In the genomic region with DNA sequence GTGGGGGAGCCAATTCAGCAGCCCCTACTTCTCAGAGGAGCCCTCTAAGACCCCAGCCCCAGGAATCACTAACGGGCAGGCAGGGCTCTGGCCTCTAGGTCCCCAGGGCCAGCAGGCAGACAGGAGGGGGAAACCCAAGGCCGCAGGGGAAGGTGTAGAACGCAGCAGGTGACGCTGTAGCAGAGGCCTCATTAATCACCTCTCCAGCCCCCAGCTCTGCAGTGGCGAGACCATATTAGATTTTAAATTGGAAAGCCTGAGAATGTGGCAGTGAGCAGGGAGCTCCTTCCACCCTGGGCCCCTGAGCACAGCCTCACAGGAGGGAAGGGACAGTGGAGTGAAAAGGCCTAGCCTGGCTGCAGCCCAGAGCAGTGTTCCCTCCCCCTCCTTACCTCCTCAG, we compare ENCODE assay signal across 16 mouse cellular contexts. TPM values are rescaled to one million over a fixed set of nuclear protein-coding genes. Genes with fewer than 3 reads are reported as not detected.
DNase-seq lines count a peak whose midpoint lies in the region; ATAC-seq lines count a peak whose summit lies in the region.
"Had no signal": no experiment of that assay in that cellular context is flagged by ENCODE, and none has a peak within 500 bp of the region (broad histone marks: within the 10 kb centered on the region; RNA-seq: fewer than 3 reads in every experiment).

No protein-coding gene starts in this region.

- H3K9ac ChIP-seq in neural tube, embryonic 11.5 days (ENCODE audit: low read length): no peak overlapping the region
- peak overlapping the region; percentile 39; the same call in 1 of the 2 replicates for H3K9ac ChIP-seq in hindbrain, embryonic 14.5 days
- H3K9ac ChIP-seq in midbrain, embryonic 13.5 days (replicated peaks): peak overlapping the region; percentile 21; the same call in 1 of the 2 replicates
- H3K9ac ChIP-seq: embryonic facial prominence, embryonic 13.5 days; stomach, embryonic 15.5 days had no signal

- H3K27me3 ChIP-seq in neural tube, embryonic 11.5 days (ENCODE audit: control insufficient read depth, insufficient read depth, low read length): peaks cover 29% of the 10 kb centered on the region
- peaks cover 12% of the 10 kb centered on the region; the same call in 1 of the 2 replicates for H3K27me3 ChIP-seq in hindbrain, embryonic 14.5 days (ENCODE audit: control insufficient read depth, insufficient read depth, low read length)
- H3K27me3 ChIP-seq in midbrain, embryonic 13.5 days: peaks cover 54% of the 10 kb centered on the region

- no peaks in the 10 kb centered on the region for H3K36me3 ChIP-seq in neural tube, embryonic 11.5 days (ENCODE audit: control insufficient read depth, insufficient read depth, low read length)
- no peaks in the 10 kb centered on the region for H3K36me3 ChIP-seq in hindbrain, embryonic 14.5 days (replicated peaks; ENCODE audit: control insufficient read depth, insufficient read depth)
- no peaks in the 10 kb centered on the region for H3K36me3 ChIP-seq in midbrain, embryonic 13.5 days
- H3K36me3 ChIP-seq: embryonic facial prominence, embryonic 13.5 days; stomach, embryonic 15.5 days had no signal

- ATAC-seq in neural tube, embryonic 11.5 days (ENCODE audit: insufficient read depth, low FRiP score, low TSS enrichment): no peak
- peak; percentile 51; the same call in 1 of the 2 replicates for ATAC-seq in hindbrain, embryonic 14.5 days (ENCODE audit: low FRiP score)
- ATAC-seq in midbrain, embryonic 13.5 days: peak; percentile 44; the same call in 1 of the 2 replicates
- no peak for ATAC-seq in erythroid progenitor cell, adult 5-6 weeks (replicated peaks; ENCODE audit: low FRiP score, poor library complexity, severe bottlenecking)
- no peak for ATAC-seq in activated CD4-positive, CD25-positive, alpha-beta regulatory T cell, adult 4 months
- ATAC-seq: inflammation-experienced regulatory T-cells, adult 6 months had no signal

- peaks cover 9% of the 10 kb centered on the region for H3K4me1 ChIP-seq in neural tube, embryonic 11.5 days (ENCODE audit: control insufficient read depth, insufficient read depth, low read length)
- H3K4me1 ChIP-seq in hindbrain, embryonic 14.5 days (replicated peaks; ENCODE audit: control insufficient read depth, insufficient read depth, low read length): peaks cover 28% of the 10 kb centered on the region
- H3K4me1 ChIP-seq in midbrain, embryonic 13.5 days (replicated peaks): peaks cover 46% of the 10 kb centered on the region
- H3K4me1 ChIP-seq: embryonic facial prominence, embryonic 13.5 days; stomach, embryonic 15.5 days had no signal

- no peak overlapping the region for H3K4me3 ChIP-seq in neural tube, embryonic 11.5 days (ENCODE audit: low read depth, low read length)
- H3K4me3 ChIP-seq in hindbrain, embryonic 14.5 days (replicated peaks; ENCODE audit: low read length): no peak overlapping the region
- H3K4me3 ChIP-seq in midbrain, embryonic 13.5 days (replicated peaks): no peak overlapping the region
- H3K4me3 ChIP-seq: embryonic facial prominence, embryonic 13.5 days; stomach, embryonic 15.5 days had no signal

- H3K4me2 ChIP-seq in neural tube, embryonic 11.5 days (ENCODE audit: low read depth): no peak overlapping the region
- no peak overlapping the region for H3K4me2 ChIP-seq in hindbrain, embryonic 14.5 days (replicated peaks)
- H3K4me2 ChIP-seq in midbrain, embryonic 13.5 days (replicated peaks): no peak overlapping the region; the same call in 1 of the 2 replicates
- H3K4me2 ChIP-seq: embryonic facial prominence, embryonic 13.5 days; stomach, embryonic 15.5 days had no signal

- 0 out of 2 replicates have a peak overlapping the region, but pooled peaks have one; percentile 24 for H3K27ac ChIP-seq in neural tube, embryonic 11.5 days (ENCODE audit: low read depth, low read length)
- H3K27ac ChIP-seq in hindbrain, embryonic 14.5 days: peak overlapping the region; percentile 74
- H3K27ac ChIP-seq in midbrain, embryonic 13.5 days: peak overlapping the region; percentile 69
- H3K27ac ChIP-seq: embryonic facial prominence, embryonic 13.5 days; kidney, postnatal 0 days; stomach, embryonic 15.5 days had no signal

- H3K9me3 ChIP-seq in neural tube, embryonic 11.5 days (ENCODE audit: control insufficient read depth, low read length): no peaks in the 10 kb centered on the region
- H3K9me3 ChIP-seq in hindbrain, embryonic 14.5 days (ENCODE audit: control insufficient read depth, low read length): no peaks in the 10 kb centered on the region
- no peaks in the 10 kb centered on the region for H3K9me3 ChIP-seq in midbrain, embryonic 13.5 days
- H3K9me3 ChIP-seq: embryonic facial prominence, embryonic 13.5 days; stomach, embryonic 15.5 days had no signal

- DNase-seq in neural tube, embryonic 11.5 days (ENCODE audit: low spot score): peak; percentile 40
- no peak for DNase-seq in neural tube, embryonic 10.5 days (ENCODE audit: extremely low spot score, low spot score)
- no peak for DNase-seq in hindbrain, embryonic 14.5 days (ENCODE audit: low spot score)
- no peak for DNase-seq in B cell, adult 2 months
- DNase-seq in retina, postnatal 1 day: no peak
- DNase-seq: adrenal gland, postnatal 10 days; left cerebral cortex, postnatal 4 days; thymus, postnatal 14 days had no signal

- whole genome bisulfite sequencing in neural tube, embryonic 11.5 days: 12% methylated on average over 5 of the region's 5 CpGs
- WGBS in hindbrain, embryonic 14.5 days: 20% methylated on average over 5 of the region's 5 CpGs
- WGBS in midbrain, embryonic 13.5 days: 13% methylated on average over 5 of the region's 5 CpGs

RNA-seq across cellular contexts. Expression of gene Sez6, which starts 11.6 kb away (rescaled TPM):
- polyA plus RNA-seq in neural tube, embryonic 11.5 days (2014; fragmentation: Nextera tagmentation; extraction: Ambion mirVana): 12.4 and 13.8 TPM in 2 replicates
- 110 TPM in 2 replicates for polyA plus RNA-seq in hindbrain, embryonic 14.5 days (2014; fragmentation: Nextera tagmentation; extraction: Ambion mirVana)
- 118 TPM in 2 replicates for polyA plus RNA-seq in midbrain, embryonic 13.5 days (2015; fragmentation: Nextera tagmentation; extraction: Ambion mirVana)
- not detected in 2 replicates for total RNA-seq in erythroid progenitor cell, adult 5-6 weeks (2015; ENCODE audit: low replicate concordance)
- not detected in 2 replicates for total RNA-seq in erythroid progenitor cell, adult 5-6 weeks (2017; ENCODE audit: low replicate concordance)
- polyA plus RNA-seq in activated CD4-positive, CD25-positive, alpha-beta regulatory T cell, adult 4 months (2017; shearing (Covaris generic)): under 1 TPM in 1 of 2 experiments, not detected in 1; 0.20 TPM
- total RNA-seq: granulocyte monocyte progenitor cell, adult 5-6 weeks had no signal

RNA-seq across cellular contexts. Expression of gene Phf12, which starts 40.3 kb away (rescaled TPM):
- 17.8 and 19.6 TPM in 2 replicates for polyA plus RNA-seq in neural tube, embryonic 11.5 days (2014; fragmentation: Nextera tagmentation; extraction: Ambion mirVana)
- 14.2 and 15.4 TPM in 2 replicates for polyA plus RNA-seq in hindbrain, embryonic 14.5 days (2014; fragmentation: Nextera tagmentation; extraction: Ambion mirVana)
- 22.7 and 22.8 TPM in 2 replicates for polyA plus RNA-seq in midbrain, embryonic 13.5 days (2015; fragmentation: Nextera tagmentation; extraction: Ambion mirVana)
- 45.7 and 92.3 TPM in 2 replicates for total RNA-seq in erythroid progenitor cell, adult 5-6 weeks (2015; ENCODE audit: low replicate concordance)
- 27.2 and 39.9 TPM in 2 replicates for total RNA-seq in erythroid progenitor cell, adult 5-6 weeks (2017; ENCODE audit: low replicate concordance)
- 10 to 100 TPM; 24.8 to 27.2 TPM for polyA plus RNA-seq in activated CD4-positive, CD25-positive, alpha-beta regulatory T cell, adult 4 months (2017; shearing (Covaris generic))

RNA-seq across cellular contexts. Expression of gene Pipox, which starts 48.3 kb away (rescaled TPM):
- polyA plus RNA-seq in neural tube, embryonic 11.5 days (2014; fragmentation: Nextera tagmentation; extraction: Ambion mirVana): 2.6 and 4.0 TPM in 2 replicates
- 2.8 and 6.1 TPM in 2 replicates for polyA plus RNA-seq in hindbrain, embryonic 14.5 days (2014; fragmentation: Nextera tagmentation; extraction: Ambion mirVana)
- polyA plus RNA-seq in midbrain, embryonic 13.5 days (2015; fragmentation: Nextera tagmentation; extraction: Ambion mirVana): 8.6 and 11.0 TPM in 2 replicates
- total RNA-seq in erythroid progenitor cell, adult 5-6 weeks (2015; ENCODE audit: low replicate concordance): not detected in 2 replicates
- total RNA-seq in erythroid progenitor cell, adult 5-6 weeks (2017; ENCODE audit: low replicate concordance): not detected in 2 replicates
- 1 to 10 TPM in 1 of 2 experiments, under 1 TPM in 1; 0.52 to 1.6 TPM for polyA plus RNA-seq in activated CD4-positive, CD25-positive, alpha-beta regulatory T cell, adult 4 months (2017; shearing (Covaris generic))

Comparison
In these comparisons a context has a peak if more than half of its experiments do, and no peak if none do; other contexts are left out.
1. ATAC-seq: peak in hindbrain, embryonic 14.5 days (single experiment) and midbrain, embryonic 13.5 days (single experiment); none in neural tube, embryonic 11.5 days (single experiment), erythroid progenitor cell, adult 5-6 weeks (single experiment) and activated CD4-positive, CD25-positive, alpha-beta regulatory T cell, adult 4 months (single experiment).
2. H3K27ac ChIP-seq: peak in every context shown above with its lines; median percentile 74 in hindbrain, embryonic 14.5 days; 69 in midbrain, embryonic 13.5 days; 24 in neural tube, embryonic 11.5 days.
3. RNA of gene Sez6, which starts 11.6 kb away (polyA plus RNA-seq): 118 TPM in midbrain, embryonic 13.5 days, 110 TPM in hindbrain, embryonic 14.5 days and 12.4 to 13.8 TPM in neural tube, embryonic 11.5 days; 0.20 TPM in activated CD4-positive, CD25-positive, alpha-beta regulatory T cell, adult 4 months; every median in the first group is over 10 times any median in the second.